Mouse (Mus musculus): ENCODE results near the gene Lama4.

Gene Lama4

GRCm38 (mm10) chr10:39049581-39050294 is 84.4 kb downstream of the Lama4 start:
- in situ Hi-C loops (cut with MboI), result no loop called here

- in situ Hi-C loops (cut with MboI), result no loop called here
Observed at GRCm38 (mm10) chr10:39056050-39056449, 90.7 kb downstream of the Lama4 start.

- in situ Hi-C loops (cut with MboI), result no loop called here
Observed at GRCm38 (mm10) chr10:39064732-39065131, 99.4 kb downstream of the Lama4 start.

GRCm38 (mm10) chr10:39065449-39065848 is 100.1 kb downstream of the Lama4 start:
- in situ Hi-C loops (cut with MboI), result no loop called here

- in situ Hi-C loops (cut with MboI), result no loop called here
Observed at GRCm38 (mm10) chr10:39066061-39066460, 100.7 kb downstream of the Lama4 start.

- in situ Hi-C loops (cut with MboI), result no loop called here
Observed at GRCm38 (mm10) chr10:39066962-39067361, 101.6 kb downstream of the Lama4 start.

- in situ Hi-C loops (cut with MboI), result no loop called here
Observed at GRCm38 (mm10) chr10:39072048-39072447, 106.7 kb downstream of the Lama4 start.

- in situ Hi-C loops (cut with MboI), result no loop called here
Observed at GRCm38 (mm10) chr10:39096981-39097380, 131.7 kb downstream of the Lama4 start.

- in situ Hi-C loops (cut with MboI), result no loop called here
Observed at GRCm38 (mm10) chr10:39098746-39099145, 133.4 kb downstream of the Lama4 start.

- in situ Hi-C loops (cut with MboI), result no loop called here
Observed at GRCm38 (mm10) chr10:39104803-39105449, 139.6 kb downstream of the Lama4 start.

- in situ Hi-C loops (cut with MboI), result no loop called here
Observed at GRCm38 (mm10) chr10:39106413-39106812, 141.1 kb downstream of the Lama4 start.

- in situ Hi-C loops (cut with MboI), result no loop called here
Observed at GRCm38 (mm10) chr10:39106935-39107334, 141.6 kb downstream of the Lama4 start.

GRCm38 (mm10) chr10:39108837-39109488 is 143.6 kb downstream of the Lama4 start:
- in situ Hi-C loops (cut with MboI), result no loop called here

- in situ Hi-C loops (cut with MboI), result no loop called here
Observed at GRCm38 (mm10) chr10:39109489-39109874, 144.2 kb downstream of the Lama4 start.

- in situ Hi-C loops (cut with MboI), result no loop called here
Observed at GRCm38 (mm10) chr10:39121412-39121811, 156.1 kb downstream of the Lama4 start.

- in situ Hi-C loops (cut with MboI), result no loop called here
Observed at GRCm38 (mm10) chr10:39133462-39134310, 168.4 kb downstream of the Lama4 start, which contains the start of the genes Fam229b and Tube1. Gene Fam229b, minus strand, starts transcription at chr10:39133914. Gene Tube1, plus strand, starts transcription at chr10:39133976.

- in situ Hi-C loops (cut with MboI), result no loop called here
Observed at GRCm38 (mm10) chr10:39137766-39138165, 172.5 kb downstream of the Lama4 start.

- in situ Hi-C loops (cut with MboI), result no loop called here
Observed at GRCm38 (mm10) chr10:39138761-39139160, 173.4 kb downstream of the Lama4 start.

- in situ Hi-C loops (cut with MboI), result no loop called here
Observed at GRCm38 (mm10) chr10:39140843-39141242, 175.5 kb downstream of the Lama4 start.

GRCm38 (mm10) chr10:39141401-39141800 is 176.1 kb downstream of the Lama4 start:
- in situ Hi-C loops (cut with MboI), result no loop called here

GRCm38 (mm10) chr10:39142216-39142615 is 176.9 kb downstream of the Lama4 start:
- in situ Hi-C loops (cut with MboI), result no loop called here

- in situ Hi-C loops (cut with MboI), result no loop called here
Observed at GRCm38 (mm10) chr10:39156719-39157118, 191.4 kb downstream of the Lama4 start.

Data from mature B cell (primary cell).